Mouse (Mus musculus) E14TG2a.4 (cell line): ENCODE measurements at regions not wholly inside any gene's neighbourhood (a gene's known extent, or its start where the extent isn't known, plus 50 kb on each side); places are given as distances from the start of the nearest gene placed in this dataset.

Experiments
- H3K27me3 ChIP-seq: 2 replicates; pipeline ENCODE4 v1.6.1; 2014; ENCODE audit warnings: low read length, control low read depth; ENCODE audit not compliant: insufficient read depth
- H3K36me3 ChIP-seq: 2 replicates; pipeline ENCODE4 v1.6.1; 2014; ENCODE audit warnings: low read length, control low read depth; ENCODE audit not compliant: insufficient read depth
- H3K4me1 ChIP-seq: replicated peaks from 2 replicates; pipeline ENCODE4 v1.6.1; 2014; ENCODE audit warnings: low read depth, low read length, control low read depth
- H3K4me3 ChIP-seq: replicated peaks from 2 replicates; pipeline ENCODE4 v1.5.1; 2014; ENCODE audit warnings: mild to moderate bottlenecking, low read length
- H3K9me3 ChIP-seq: 2 replicates; pipeline ENCODE4 v1.6.1; 2014; ENCODE audit warnings: low read length, control low read depth
- CTCF ChIP-seq: conservative IDR thresholded peaks from 2 replicates; pipeline ENCODE4 v1.5.1; 2014; ENCODE audit warnings: low read length
- NANOG ChIP-seq: IDR thresholded peaks from 2 replicates; pipeline ENCODE4 v1.6.1; 2014; ENCODE audit warnings: borderline replicate concordance, low read length, mixed read lengths
- POU5F1 ChIP-seq: IDR thresholded peaks from 2 replicates; pipeline ENCODE4 v1.6.1; 2014; ENCODE audit warnings: low read length, borderline replicate concordance

DNA sequence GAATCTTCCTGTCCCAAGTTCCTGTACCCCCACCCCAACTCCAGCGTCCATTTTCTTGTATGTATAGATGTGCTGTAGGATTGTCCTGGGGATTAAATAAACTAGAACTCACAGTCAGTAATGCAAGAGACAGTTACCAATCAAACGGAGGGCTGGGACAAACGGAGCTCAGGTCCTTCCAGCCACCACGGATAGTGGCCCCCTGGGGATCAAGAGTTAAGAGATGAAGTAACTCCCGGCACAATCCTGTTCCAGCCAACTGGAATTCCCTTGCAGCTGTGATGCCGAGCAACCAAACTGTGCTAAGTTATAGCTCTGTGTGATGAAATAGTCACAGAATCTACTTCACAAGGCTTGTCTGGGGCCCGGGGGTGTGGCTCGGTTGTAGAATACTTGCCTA lies 67.4 kb upstream of the Cpsf6 start:
- Histone ChIP-seq H3K27me3 (0 out of 2 replicates have a peak, but pooled peaks cover 6% of the 10 kb centered on the region), H3K36me3 (no peaks in the 10 kb centered on the region), H3K9me3 (peaks cover 10% of the 10 kb centered on the region), H3K4me1 (peaks cover 12% of the 10 kb centered on the region), H3K4me3 (no peak overlapping the region)
- TF ChIP-seq NANOG (no peak), POU5F1 (no peak), CTCF (no peak)

DNA sequence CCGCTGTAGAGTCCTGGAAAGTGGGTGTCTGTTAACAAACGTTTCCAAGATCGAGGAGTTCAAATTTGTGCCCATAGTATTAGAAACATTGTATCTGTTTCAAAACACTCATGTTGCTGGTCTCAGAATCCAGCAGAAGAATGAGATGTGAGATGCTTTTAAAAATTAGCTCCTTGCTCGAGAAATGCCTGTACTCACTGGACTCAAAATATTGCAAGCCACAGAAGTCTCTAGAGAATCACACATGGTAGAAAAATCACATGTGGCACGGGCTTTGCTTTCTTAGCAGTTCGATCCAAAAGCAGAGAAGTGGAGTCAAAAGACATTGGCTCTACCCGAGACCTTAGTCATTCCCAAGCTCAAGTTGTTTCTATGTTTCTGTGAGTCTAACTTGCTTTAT lies 67.0 kb upstream of the Cpsf6 start:
- peaks cover 9% of the 10 kb centered on the region for H3K4me1 ChIP-seq
- no peaks in the 10 kb centered on the region for H3K36me3 ChIP-seq
- no peak overlapping the region for H3K4me3 ChIP-seq
- H3K27me3 ChIP-seq, result 0 out of 2 replicates have a peak, but pooled peaks cover 6% of the 10 kb centered on the region
- TF ChIP-seq CTCF (no peak), POU5F1 (no peak), NANOG (no peak)
- peaks cover 10% of the 10 kb centered on the region for H3K9me3 ChIP-seq

DNA sequence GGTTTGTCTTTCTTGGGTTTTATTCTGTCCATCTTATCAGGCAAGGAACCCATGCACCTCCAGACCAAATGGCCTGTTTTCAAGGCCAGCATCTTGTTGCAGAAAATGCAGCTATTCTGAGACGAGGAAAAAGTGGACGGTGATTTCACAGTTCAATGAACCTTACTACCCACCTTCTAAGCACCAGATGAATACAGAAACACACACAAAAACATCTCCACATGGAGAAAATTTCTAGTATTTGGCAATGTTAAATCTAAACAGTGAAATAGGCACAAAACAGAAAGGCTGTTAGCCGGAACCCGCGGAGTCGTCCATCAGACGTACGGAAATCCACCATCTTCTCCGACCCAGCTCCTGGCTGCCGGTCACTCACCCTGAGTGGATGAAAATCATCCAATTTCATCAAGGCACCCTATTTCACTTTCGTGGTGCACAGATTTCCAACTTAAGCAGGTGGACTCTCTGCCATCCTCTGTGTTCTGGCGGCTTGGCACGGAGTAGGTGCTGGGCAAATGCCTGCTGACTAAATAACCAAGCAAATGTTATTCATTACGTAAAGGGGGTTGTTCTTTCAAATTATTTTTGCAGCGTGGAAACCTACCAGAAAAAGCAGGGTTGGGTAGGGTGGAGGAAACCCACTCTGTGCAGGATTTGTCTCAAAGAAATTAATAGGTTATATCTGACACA lies 66.1 kb upstream of the Cpsf6 start:
- 0 out of 2 replicates have a peak, but pooled peaks cover 6% of the 10 kb centered on the region for H3K27me3 ChIP-seq
- no peak overlapping the region for H3K4me3 ChIP-seq
- peaks cover 5% of the 10 kb centered on the region for H3K4me1 ChIP-seq
- no peaks in the 10 kb centered on the region for H3K36me3 ChIP-seq
- peaks cover 10% of the 10 kb centered on the region for H3K9me3 ChIP-seq
- TF ChIP-seq NANOG (no peak), POU5F1 (no peak), CTCF (no peak)

DNA sequence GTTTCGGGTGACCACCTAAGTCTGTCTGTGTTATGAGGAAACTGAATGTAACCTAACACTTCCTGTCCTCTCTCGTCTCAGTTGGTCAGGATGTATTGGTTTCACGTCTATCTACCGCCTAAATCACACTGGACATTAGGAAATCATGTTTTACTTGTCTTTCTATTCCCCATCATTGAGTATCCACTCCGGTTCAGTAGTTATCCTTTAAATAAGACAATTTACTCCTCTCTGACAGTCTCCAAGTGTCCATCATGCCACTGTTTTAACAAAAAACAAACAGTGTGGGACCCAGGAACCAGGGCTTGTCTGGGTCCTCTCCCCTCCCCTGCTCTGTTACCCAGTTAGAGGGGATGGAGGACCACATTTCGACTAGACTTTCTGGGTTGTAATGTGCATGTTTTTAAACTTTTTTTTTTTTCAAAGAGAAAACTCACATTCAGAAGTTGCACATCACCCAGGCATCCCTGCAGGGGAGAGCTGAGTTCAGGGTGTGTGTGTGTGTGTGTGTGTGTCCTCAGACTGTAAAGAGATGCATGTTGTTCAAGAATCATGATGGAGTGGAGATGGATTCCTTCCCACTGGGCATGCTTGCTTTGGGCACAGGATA lies 65.5 kb upstream of the Cpsf6 start:
- TF ChIP-seq CTCF (no peak), NANOG (no peak), POU5F1 (no peak)
- Histone ChIP-seq H3K9me3 (peaks cover 10% of the 10 kb centered on the region), H3K4me3 (no peak overlapping the region), H3K27me3 (0 out of 2 replicates have a peak, but pooled peaks cover 6% of the 10 kb centered on the region), H3K36me3 (no peaks in the 10 kb centered on the region), H3K4me1 (peaks cover 5% of the 10 kb centered on the region)

DNA sequence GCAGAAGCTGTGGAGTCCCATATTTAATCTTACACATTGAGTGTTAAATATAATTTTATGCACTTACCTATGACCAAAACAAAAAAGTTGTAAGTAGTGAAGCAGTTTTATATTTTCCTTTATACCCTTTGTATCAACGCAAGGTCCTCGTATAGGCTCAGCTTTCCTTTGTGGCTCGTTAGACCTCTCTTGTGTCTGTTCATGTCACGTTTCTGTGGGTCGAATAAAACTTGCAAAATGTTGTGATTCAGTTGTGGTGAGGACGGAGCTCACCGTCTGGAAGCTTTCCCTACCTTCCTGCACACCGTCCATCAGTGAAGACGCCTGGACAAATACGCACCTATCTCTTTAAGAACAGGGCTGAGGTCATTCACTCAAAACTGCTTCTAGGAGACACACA lies 64.9 kb upstream of the Cpsf6 start:
- Histone ChIP-seq H3K9me3 (peaks cover 10% of the 10 kb centered on the region), H3K36me3 (no peaks in the 10 kb centered on the region), H3K4me1 (peaks cover 5% of the 10 kb centered on the region), H3K4me3 (no peak overlapping the region), H3K27me3 (0 out of 2 replicates have a peak, but pooled peaks cover 6% of the 10 kb centered on the region)
- TF ChIP-seq POU5F1 (no peak), CTCF (no peak), NANOG (no peak)

DNA sequence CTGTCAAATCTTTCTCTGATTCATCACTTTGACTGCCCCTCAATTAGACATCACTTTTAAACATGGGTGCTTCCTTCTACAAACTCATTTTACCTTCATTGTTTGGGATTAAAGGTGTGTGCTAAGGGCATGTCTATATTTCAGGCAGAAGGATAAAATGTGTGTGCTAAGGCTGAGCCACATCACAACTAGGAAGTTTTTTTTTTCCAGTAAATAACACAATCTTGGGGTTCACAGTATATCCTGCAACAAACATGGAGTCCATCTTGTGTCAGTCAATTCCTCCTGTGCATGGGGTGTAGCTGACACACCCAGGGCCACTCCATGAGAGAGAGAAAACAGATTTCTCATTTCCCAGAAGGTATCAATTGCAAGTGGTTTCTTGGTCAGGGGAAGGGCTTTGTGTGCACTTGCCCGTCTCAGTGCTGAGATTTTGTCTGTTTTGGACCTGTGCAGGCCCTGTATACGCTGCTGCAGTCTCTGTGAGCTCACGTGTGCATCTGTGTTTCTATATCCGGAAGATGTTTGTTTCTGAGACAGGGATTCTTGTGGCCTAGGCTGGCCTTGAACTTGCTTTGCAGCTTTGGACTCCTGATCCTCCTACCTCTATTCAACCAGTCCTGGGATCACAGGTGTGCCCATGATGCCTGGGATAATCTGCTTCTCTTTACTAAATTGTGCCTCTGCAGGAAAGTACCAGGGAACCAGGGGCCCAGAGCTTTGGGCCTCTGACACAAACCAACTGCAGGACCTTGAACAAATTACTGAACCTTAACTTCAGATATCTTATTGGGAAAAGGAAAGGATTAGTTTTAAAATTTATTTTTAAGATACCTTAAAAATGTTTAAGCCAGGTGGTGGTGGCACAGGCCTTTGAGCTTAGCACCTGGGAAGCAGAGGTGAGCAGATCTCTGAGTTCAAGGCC lies 63.9 kb upstream of the Cpsf6 start:
- no peaks in the 10 kb centered on the region for H3K36me3 ChIP-seq
- TF ChIP-seq POU5F1 (no peak), CTCF (no peak), NANOG (no peak)
- peaks cover 10% of the 10 kb centered on the region for H3K9me3 ChIP-seq
- peaks cover 5% of the 10 kb centered on the region for H3K4me1 ChIP-seq
- no peak overlapping the region for H3K4me3 ChIP-seq
- H3K27me3 ChIP-seq, result peaks cover 11% of the 10 kb centered on the region

DNA sequence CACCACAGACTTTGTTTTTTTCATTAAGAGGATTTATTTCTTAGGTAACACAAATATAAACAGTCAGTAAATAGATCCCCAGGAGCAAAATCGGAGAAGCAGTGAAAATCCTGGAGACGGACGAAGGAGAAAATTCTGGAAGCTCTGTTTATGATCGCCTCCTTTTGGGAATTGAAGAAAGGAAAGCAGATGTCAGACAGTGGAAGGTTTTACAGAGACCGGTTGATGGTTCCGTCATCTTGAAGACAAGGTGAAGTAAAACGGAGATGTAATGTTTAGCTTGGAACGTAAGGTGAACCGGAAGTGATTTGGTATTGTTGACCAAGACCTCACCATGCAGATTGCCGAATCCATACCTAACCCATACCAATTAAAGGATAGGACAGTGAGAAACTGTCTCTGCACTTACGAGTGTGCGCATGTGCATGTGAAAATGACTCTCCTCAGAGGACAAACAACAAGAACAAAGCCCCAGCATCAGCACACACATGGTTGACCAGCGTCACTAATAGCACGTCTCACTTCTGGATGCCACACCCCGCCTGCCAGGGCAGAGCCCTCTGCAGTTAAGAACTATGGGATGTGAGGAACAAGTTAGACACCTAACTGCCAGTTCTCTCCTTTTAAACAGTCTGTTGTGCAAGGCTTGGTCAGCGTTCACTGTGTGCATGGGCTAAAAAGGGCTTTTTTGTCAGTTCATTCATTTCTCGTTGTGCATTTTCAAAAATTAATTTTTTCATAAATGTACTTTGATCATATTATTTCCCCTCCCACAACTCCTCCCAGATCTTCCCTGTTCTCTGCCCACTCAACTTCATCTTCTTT lies 62.4 kb upstream of the Cpsf6 start:
- H3K9me3 ChIP-seq, result peaks cover 13% of the 10 kb centered on the region
- H3K4me3 ChIP-seq, result no peak overlapping the region
- peaks cover 15% of the 10 kb centered on the region for H3K27me3 ChIP-seq
- peaks cover 2% of the 10 kb centered on the region for H3K4me1 ChIP-seq
- no peaks in the 10 kb centered on the region for H3K36me3 ChIP-seq
- TF ChIP-seq CTCF (no peak), POU5F1 (no peak), NANOG (no peak)
